Mouse (Mus musculus): ENCODE data around the gene Vsx2.
"Not testable (repeated sequence)": the region's sequence is repeated elsewhere in the genome, so short reads cannot be mapped to it uniquely, and the experiment has no call there.

The Vsx2 gene

GRCm38 (mm10) chr12:84569336-84569970 lies at the start of gene Vsx2:
Vsx2 (plus strand) TSS chr12:84569762.
- in situ Hi-C loops (cut with MboI, MseI), result loop anchor here in 1 of 2 experiments (5.0 kb wide), 1 partner anchor 92 kb away; no protein-coding TSS in a partner anchor

GRCm38 (mm10) chr12:84523728-84524127 lies 45.8 kb upstream of the Vsx2 start:
- in situ Hi-C loops (cut with MboI, MseI), result no loop called here

- in situ Hi-C loops (cut with MboI, MseI), result no loop called here
Measured at GRCm38 (mm10) chr12:84524147-84525050, 45.2 kb upstream of the Vsx2 start.

- in situ Hi-C loops (cut with MboI, MseI), result no loop called here
Measured at GRCm38 (mm10) chr12:84525422-84525821, 44.1 kb upstream of the Vsx2 start.

- in situ Hi-C loops (cut with MboI, MseI), result no loop called here
Measured at GRCm38 (mm10) chr12:84530426-84530825, 39.1 kb upstream of the Vsx2 start.

- in situ Hi-C loops (cut with MboI, MseI), result no loop called here
Measured at GRCm38 (mm10) chr12:84531906-84532829, 37.4 kb upstream of the Vsx2 start.

GRCm38 (mm10) chr12:84532830-84533199 lies 36.7 kb upstream of the Vsx2 start:
- in situ Hi-C loops (cut with MboI, MseI), result no loop called here

GRCm38 (mm10) chr12:84533706-84534486 lies 35.7 kb upstream of the Vsx2 start:
- in situ Hi-C loops (cut with MboI, MseI), result no loop called here

- in situ Hi-C loops (cut with MboI, MseI), result not testable (repeated sequence)
Measured at GRCm38 (mm10) chr12:84539537-84539936, 30.0 kb upstream of the Vsx2 start.

- in situ Hi-C loops (cut with MboI, MseI), result no loop called here
Measured at GRCm38 (mm10) chr12:84541391-84541958, 28.1 kb upstream of the Vsx2 start.

- in situ Hi-C loops (cut with MboI, MseI), result no loop called here
Measured at GRCm38 (mm10) chr12:84546028-84546427, 23.5 kb upstream of the Vsx2 start.

GRCm38 (mm10) chr12:84546577-84547085 lies 22.9 kb upstream of the Vsx2 start:
- in situ Hi-C loops (cut with MboI, MseI), result no loop called here

- in situ Hi-C loops (cut with MboI, MseI), result no loop called here
Measured at GRCm38 (mm10) chr12:84548251-84548650, 21.3 kb upstream of the Vsx2 start.

- in situ Hi-C loops (cut with MboI, MseI), result no loop called here
Measured at GRCm38 (mm10) chr12:84555218-84555617, 14.3 kb upstream of the Vsx2 start.

GRCm38 (mm10) chr12:84562558-84562957 lies 7.0 kb upstream of the Vsx2 start:
- in situ Hi-C loops (cut with MboI, MseI), result no loop called here

GRCm38 (mm10) chr12:84567576-84567975 lies 2.0 kb upstream of the Vsx2 start:
- in situ Hi-C loops (cut with MboI, MseI), result loop anchor here in 1 of 2 experiments (5.0 kb wide), 1 partner anchor 90 kb away; no protein-coding TSS in a partner anchor

- in situ Hi-C loops (cut with MboI, MseI), result loop anchor here in 1 of 2 experiments (5.0 kb wide), 1 partner anchor 93 kb away; no protein-coding TSS in a partner anchor
Measured at GRCm38 (mm10) chr12:84569976-84570693, 573 bp downstream of the Vsx2 start.

- in situ Hi-C loops (cut with MboI, MseI), result no loop called here
Measured at GRCm38 (mm10) chr12:84570694-84571415, 1.3 kb downstream of the Vsx2 start.

All from T-helper 17 cell (primary cell).